Mouse (Mus musculus) kidney, embryonic 14.5 days (tissue): ENCODE results near the gene Odf3l2. TPM values are rescaled to one million over a fixed set of nuclear protein-coding genes. Genes with fewer than 3 reads are reported as not detected.

Source experiments
- polyA plus RNA-seq: library from polyadenylated mRNA; unstranded; fragments of >200 nt; fragmentation: Nextera tagmentation; extraction: Ambion mirVana; gene quantifications from 2 replicates; pipeline ENCODE4 v1.2.1, GENCODE M21; 2014

Odf3l2 gene
- polyA plus RNA-seq, 1 experiment from 2014 or later = not detected

Other genes with a start within 250 kb of the Odf3l2 start
- not detected in 2 replicates for gene Vmn2r83, start 177.0 kb downstream of the Odf3l2 start, polyA plus RNA-seq
- 34.9 and 43.3 TPM in 2 replicates for gene Plpp2, start 111.9 kb downstream of the Odf3l2 start, polyA plus RNA-seq
- 44.2 and 47.4 TPM in 2 replicates for gene Mier2, start 90.5 kb downstream of the Odf3l2 start, polyA plus RNA-seq
- not detected in 2 replicates for gene Theg, start 58.4 kb downstream of the Odf3l2 start, polyA plus RNA-seq
- gene C2cd4c, start 31.7 kb downstream of the Odf3l2 start, polyA plus RNA-seq = not detected in 2 replicates
- gene Shc2, start 7.8 kb downstream of the Odf3l2 start, polyA plus RNA-seq = 6.9 and 8.5 TPM in 2 replicates
- gene Madcam1, start 18.8 kb upstream of the Odf3l2 start, polyA plus RNA-seq = 2.6 and 3.6 TPM in 2 replicates
- gene Tpgs1, start 23.6 kb upstream of the Odf3l2 start, polyA plus RNA-seq = 85.7 and 90.9 TPM in 2 replicates
- 105 and 108 TPM in 2 replicates for gene Cdc34, start 36.5 kb upstream of the Odf3l2 start, polyA plus RNA-seq
- gene Gzmm, start 43.3 kb upstream of the Odf3l2 start, polyA plus RNA-seq = 0.54 and 0.61 TPM in 2 replicates
- gene Bsg, start 58.8 kb upstream of the Odf3l2 start, polyA plus RNA-seq = 847 and 943 TPM in 2 replicates
- gene Hcn2, start 70.9 kb upstream of the Odf3l2 start, polyA plus RNA-seq = 0.11 and 0.14 TPM in 2 replicates
- gene Polrmt, start 100.8 kb upstream of the Odf3l2 start, polyA plus RNA-seq = 33.2 and 38.9 TPM in 2 replicates
- 0.11 and 0.61 TPM in 2 replicates for gene Fgf22, start 109.3 kb upstream of the Odf3l2 start, polyA plus RNA-seq
- 95.9 and 104 TPM in 2 replicates for gene Rnf126, start 121.2 kb upstream of the Odf3l2 start, polyA plus RNA-seq
- 4.9 and 8.2 TPM in 2 replicates for gene Fstl3, start 131.5 kb upstream of the Odf3l2 start, polyA plus RNA-seq
- gene Prss57, start 145.2 kb upstream of the Odf3l2 start, polyA plus RNA-seq = not detected in 2 replicates
- 101 and 136 TPM in 2 replicates for gene Palm, start 147.8 kb upstream of the Odf3l2 start, polyA plus RNA-seq
- gene Misp, start 175.3 kb upstream of the Odf3l2 start, polyA plus RNA-seq = 4.1 and 9.0 TPM in 2 replicates
- 279 and 333 TPM in 2 replicates for gene Ptbp1, start 208.7 kb upstream of the Odf3l2 start, polyA plus RNA-seq
- 9.6 and 11.1 TPM in 2 replicates for gene Prtn3, start 228.7 kb upstream of the Odf3l2 start, polyA plus RNA-seq
- 58.8 and 59.7 TPM in 2 replicates for gene Plppr3, start 228.9 kb upstream of the Odf3l2 start, polyA plus RNA-seq
- not detected in 2 replicates for gene Elane, start 240.5 kb upstream of the Odf3l2 start, polyA plus RNA-seq
- gene Cfd, start 245.1 kb upstream of the Odf3l2 start, polyA plus RNA-seq = not detected in 2 replicates